Mouse (Mus musculus) left cerebral cortex, adult 18-20 months (tissue): ENCODE results near the gene Muc5ac. TPM values are rescaled to one million over a fixed set of nuclear protein-coding genes. Genes with fewer than 3 reads are reported as not detected.

Source experiments
- DNase-seq, 2 experiments: peaks; one replicate each; pipeline ENCODE4 v3.0.0; 2021 to 2022; ENCODE audit warnings: low spot score in 2 of 2, mixed read lengths in 1 of 2
- total RNA-seq, 2 experiments: library from RNA; stranded (reverse); gene quantifications; 2 replicates each; pipeline ENCODE4 v1.2.3; 2021

The Muc5ac gene
- total RNA-seq, 2 experiments from 2014 or later, result not detected

GRCm38 (mm10) chr7:141824398-141824797 lies 35.6 kb downstream of the Muc5ac start:
- no peak for DNase-seq

GRCm38 (mm10) chr7:141835941-141836340 lies 47.2 kb downstream of the Muc5ac start:
- no peak for DNase-seq

DNA sequence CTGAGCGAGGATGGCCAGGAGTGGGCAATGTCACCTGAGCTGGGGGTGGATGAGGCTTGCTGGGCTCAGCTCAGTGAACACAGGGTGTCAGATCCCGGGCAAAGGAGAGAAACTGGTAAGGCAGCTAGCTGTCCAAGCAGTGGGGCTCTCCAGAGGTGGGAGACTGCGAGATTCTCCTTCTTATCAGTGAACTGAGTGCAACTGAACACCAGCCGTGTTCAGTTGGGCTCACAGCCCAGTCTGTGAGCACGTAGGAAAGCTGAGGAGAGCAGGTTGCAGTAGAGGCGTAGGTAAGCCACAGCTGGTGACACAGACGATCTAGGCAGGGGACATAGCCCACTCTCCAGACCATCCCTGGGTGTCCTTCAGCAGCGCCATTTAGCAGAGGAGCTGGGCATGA lies 47.7 kb downstream of the Muc5ac start:
- DNase-seq, result no peak

DNA sequence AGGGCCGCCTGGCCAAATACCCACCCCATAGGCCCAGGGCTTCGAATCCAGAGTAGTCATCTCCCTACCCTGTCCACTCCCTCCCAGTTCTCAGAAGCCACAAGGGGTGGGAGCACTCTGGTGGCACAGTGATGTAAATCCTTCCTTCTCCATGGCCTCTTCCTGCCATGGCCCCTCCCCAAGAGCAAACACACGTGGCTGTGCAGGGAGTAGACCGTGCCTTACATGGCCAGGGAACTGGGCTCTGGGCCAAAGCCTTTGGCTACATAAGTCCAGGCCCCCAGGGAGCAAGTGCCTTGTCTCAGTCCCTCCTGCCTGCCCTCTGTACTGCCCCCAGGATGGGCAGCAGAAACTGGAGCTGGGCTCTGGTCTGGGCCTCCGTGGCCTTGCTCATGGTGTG lies 50.0 kb downstream of the Muc5ac start, which contains the start of gene Muc5b:
Gene Muc5b (plus strand): TSS at position 292 of the 400 bp plus-strand sequence.
- DNase-seq, result no peak

DNA sequence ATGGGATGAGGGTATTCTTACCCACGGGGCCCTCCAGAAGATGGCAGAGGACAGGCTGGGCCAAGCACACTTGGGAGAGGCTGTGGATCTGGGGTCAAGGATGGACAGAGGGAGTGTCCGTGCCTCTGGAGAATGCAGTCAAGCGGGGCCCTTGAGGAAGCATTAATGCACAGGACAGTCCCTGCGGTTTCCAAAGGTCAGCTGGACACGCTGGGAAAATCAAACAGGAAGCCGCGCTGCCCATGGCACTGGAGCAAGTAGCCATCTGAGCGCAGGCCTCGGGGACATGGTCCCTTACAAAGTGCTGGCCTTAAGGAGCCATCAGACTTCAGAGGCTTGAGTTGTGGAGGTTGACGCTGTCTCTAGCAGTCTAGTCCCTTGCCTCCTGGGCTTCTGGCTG lies 51.6 kb downstream of the Muc5ac start:
- DNase-seq, result no peak

DNA sequence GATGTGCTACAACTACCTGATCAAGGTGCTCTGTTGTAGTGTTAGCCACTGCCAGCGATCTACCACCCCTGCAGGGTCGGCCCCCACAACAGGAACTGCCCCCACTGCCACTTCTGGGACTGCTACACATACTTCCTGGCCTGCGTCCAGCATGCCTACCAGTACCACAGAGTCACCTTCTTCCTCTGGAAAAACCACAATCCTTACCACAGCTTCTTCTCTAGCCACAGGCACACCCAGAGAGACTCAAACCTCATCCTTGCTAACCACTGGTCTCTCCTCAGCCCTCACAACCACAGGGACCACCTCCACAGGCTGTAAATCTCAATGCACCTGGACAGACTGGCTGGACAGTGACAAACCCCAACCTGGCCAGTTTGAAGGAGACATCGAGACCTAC lies 72.3 kb downstream of the Muc5ac start:
- DNase-seq, result no peak

Other genes starting within 250 kb of the Muc5ac start
- 10 to 100 TPM; 60.4 to 72.2 TPM for gene Chid1, start 249.1 kb upstream of the Muc5ac start, total RNA-seq
- gene Ap2a2, start 226.8 kb upstream of the Muc5ac start, total RNA-seq, result 100 to 1,000 TPM; 198 to 218 TPM
- not detected for gene Muc6, start 133.7 kb upstream of the Muc5ac start, total RNA-seq
- under 1 TPM; 0.14 to 0.28 TPM for gene Muc2, start 98.6 kb upstream of the Muc5ac start, total RNA-seq
- gene Muc5b, start 50.1 kb downstream of the Muc5ac start, total RNA-seq, result not detected
- 100 to 1,000 TPM; 114 to 115 TPM for gene Tollip, start 129.5 kb downstream of the Muc5ac start, total RNA-seq
- 100 to 1,000 TPM; 208 to 219 TPM for gene Brsk2, start 160.8 kb downstream of the Muc5ac start, total RNA-seq